Comparison of ENCODE assay signal across 22 mouse cellular contexts in the genomic region with DNA sequence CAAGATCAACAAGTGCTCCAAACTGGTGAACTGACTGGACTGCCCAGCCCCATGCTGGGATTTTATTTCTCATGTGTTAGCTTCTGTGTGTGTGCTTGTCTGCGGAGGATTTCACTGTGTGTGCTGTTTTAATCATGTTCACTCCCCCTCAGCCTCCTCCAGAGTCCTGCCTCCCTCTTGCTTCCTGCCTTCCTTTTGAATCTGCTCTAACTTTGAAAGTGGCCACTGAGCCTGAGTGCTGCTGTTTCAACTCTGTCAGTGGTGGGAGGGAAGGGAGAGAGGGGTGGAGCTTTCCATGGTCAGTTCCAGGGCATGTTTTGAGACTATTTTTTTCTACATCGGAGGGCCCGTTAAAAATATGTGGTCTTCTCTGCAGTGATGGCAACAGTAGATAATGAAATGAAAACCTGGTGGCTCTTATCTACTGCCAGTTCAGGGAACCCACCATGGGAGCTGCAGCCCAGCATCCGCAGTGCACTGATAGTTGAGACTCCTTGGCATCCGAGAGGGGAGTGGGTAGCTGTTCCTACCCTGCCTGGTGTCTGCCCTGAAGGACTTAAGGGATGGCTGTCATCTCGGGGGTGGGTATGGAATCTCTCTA.
DNase-seq lines count a peak whose midpoint lies in the region; ATAC-seq and TF ChIP-seq lines count a peak whose summit lies in the region.
"Had no signal": no experiment of that assay in that cellular context is flagged by ENCODE, and none has a peak within 500 bp of the region (broad histone marks: within the 10 kb centered on the region; RNA-seq: fewer than 3 reads in every experiment).

No protein-coding gene starts in this region.

- no peak for TF ChIP-seq EP300 in liver, postnatal 0 days (IDR thresholded peaks at IDR 0.05; ENCODE audit: low read depth)
- peak in 1 of 2 experiments; percentile 71; a peak in 2 of 4 replicates for TF ChIP-seq EP300 in MEL (IDR thresholded peaks at IDR 0.05; ENCODE audit: low read depth in 1 of 2, low read length in 2 of 2)

- H3K9me3 ChIP-seq in liver, postnatal 0 days (ENCODE audit: low read length) = no peaks in the 10 kb centered on the region
- H3K9me3 ChIP-seq in MEL (replicated peaks; ENCODE audit: insufficient read depth, low read length) = no peaks in the 10 kb centered on the region
- no peaks in the 10 kb centered on the region for H3K9me3 ChIP-seq in liver, embryonic 16.5 days (replicated peaks; ENCODE audit: control insufficient read depth, low read length)
- H3K9me3 ChIP-seq: hindbrain, embryonic 13.5 days; limb, embryonic 13.5 days; neural tube, embryonic 12.5 days had no signal

- no peak for TF ChIP-seq CTCF in liver, postnatal 0 days (IDR thresholded peaks at IDR 0.05; ENCODE audit: low read depth)
- no peak for TF ChIP-seq CTCF in MEL (IDR thresholded peaks at IDR 0.05 in 2 of 3, conservative IDR thresholded peaks at IDR 0.05 in 1 of 3; ENCODE audit: control insufficient read depth in 1 of 3, insufficient read depth in 1 of 3, low read depth in 2 of 3, low read length in 3 of 3, poor library complexity in 1 of 3, severe bottlenecking in 1 of 3)

- H3K36me3 ChIP-seq in liver, postnatal 0 days (replicated peaks; ENCODE audit: insufficient read depth, low read length) = 0 out of 2 replicates have a peak, but pooled peaks cover 3% of the 10 kb centered on the region
- peaks cover 0 to 36% of the 10 kb centered on the region in 2 experiments; a peak in 2 of 4 replicates for H3K36me3 ChIP-seq in MEL (ENCODE audit: control insufficient read depth in 1 of 2, insufficient read depth in 2 of 2, low read length in 2 of 2)
- H3K36me3 ChIP-seq in liver, embryonic 16.5 days (ENCODE audit: control insufficient read depth, insufficient read depth) = no peaks in the 10 kb centered on the region
- H3K36me3 ChIP-seq: limb, embryonic 13.5 days; neural tube, embryonic 12.5 days had no signal

- no peak overlapping the region for H3K27ac ChIP-seq in liver, postnatal 0 days (ENCODE audit: low read depth)
- H3K27ac ChIP-seq in MEL (ENCODE audit: control insufficient read depth, low read depth, low read length) = peak overlapping the region; percentile 64
- H3K27ac ChIP-seq in liver, embryonic 16.5 days (ENCODE audit: low read length) = peak overlapping the region; percentile 17; the same call in 1 of the 2 replicates
- H3K27ac ChIP-seq: hindbrain, embryonic 13.5 days; limb, embryonic 13.5 days; neural tube, embryonic 12.5 days; stomach, postnatal 0 days had no signal

- TF ChIP-seq RAD21 in MEL (IDR thresholded peaks at IDR 0.05; ENCODE audit: low read depth, low read length) = no peak

- H3K4me3 ChIP-seq in liver, postnatal 0 days (ENCODE audit: low read depth, low read length) = no peak overlapping the region
- peak overlapping the region; percentile 7 to 15 for H3K4me3 ChIP-seq in MEL (ENCODE audit: control insufficient read depth in 1 of 2, insufficient read depth in 1 of 2, low read depth in 2 of 2, low read length in 2 of 2)
- H3K4me3 ChIP-seq in liver, embryonic 16.5 days (ENCODE audit: low read depth, low read length) = no peak overlapping the region
- H3K4me3 ChIP-seq: hindbrain, embryonic 13.5 days; limb, embryonic 13.5 days; neural tube, embryonic 12.5 days had no signal

- no peaks in the 10 kb centered on the region for H3K27me3 ChIP-seq in liver, postnatal 0 days (ENCODE audit: insufficient read depth, low read length)
- H3K27me3 ChIP-seq in MEL (ENCODE audit: control insufficient read depth in 1 of 2, insufficient read depth in 2 of 2, low read length in 2 of 2) = no peaks in the 10 kb centered on the region
- H3K27me3 ChIP-seq in liver, embryonic 16.5 days (ENCODE audit: control insufficient read depth, insufficient read depth, low read depth, low read length) = no peaks in the 10 kb centered on the region
- H3K27me3 ChIP-seq: hindbrain, embryonic 13.5 days; limb, embryonic 13.5 days; neural tube, embryonic 12.5 days had no signal

- TF ChIP-seq POLR2A in MEL (IDR thresholded peaks at IDR 0.05; ENCODE audit: control insufficient read depth in 1 of 2, insufficient read depth in 1 of 2, low read depth in 1 of 2, low read length in 2 of 2, poor library complexity in 1 of 2) = 0 out of 4 replicates have a peak, but pooled peaks of 1 of the 2 experiments have one; percentile 27

- no peak for ATAC-seq in liver, postnatal 0 days
- no peak for ATAC-seq in liver, embryonic 16.5 days (ENCODE audit: low read depth)
- ATAC-seq: forebrain, embryonic 16.5 days; inflammation-experienced regulatory T-cells, adult 6 months had no signal

- H3K9ac ChIP-seq in liver, postnatal 0 days (replicated peaks) = no peak overlapping the region
- peak overlapping the region; percentile 42 for H3K9ac ChIP-seq in MEL (ENCODE audit: control insufficient read depth, low read depth, low read length, poor library complexity, severe bottlenecking)
- no peak overlapping the region for H3K9ac ChIP-seq in liver, embryonic 16.5 days (ENCODE audit: low read depth, low read length)
- H3K9ac ChIP-seq: hindbrain, embryonic 13.5 days; limb, embryonic 13.5 days; neural tube, embryonic 12.5 days had no signal

- DNase-seq in liver = peak; percentile 29
- DNase-seq in liver, postnatal 0 days = no peak
- peak; percentile 75 for DNase-seq in MEL (ENCODE audit: low read depth, low spot score)
- DNase-seq in induced T-regulatory cell, adult 2 months (ENCODE audit: low read depth) = peak; percentile 35
- DNase-seq in adrenal gland, adult 18-20 months (ENCODE audit: low spot score in 2 of 2) = no peak
- DNase-seq in embryo, embryonic 10 days (ENCODE audit: low spot score) = no peak
- DNase-seq: adrenal gland, adult 8-10 months; cerebellum, adult 18-20 months; cerebellum, postnatal 14 days; gastrocnemius, postnatal 36 days; kidney, adult 8-10 months; layer of hippocampus, adult 9-11 months; midbrain, embryonic 14.5 days; right cerebral cortex, postnatal 14 days; thymus, adult 2 months had no signal

- peaks cover 29% of the 10 kb centered on the region for H3K4me1 ChIP-seq in liver, postnatal 0 days (ENCODE audit: insufficient read depth)
- H3K4me1 ChIP-seq in MEL (ENCODE audit: control insufficient read depth in 1 of 2, insufficient read depth in 2 of 2, low read length in 2 of 2) = peaks cover 20 to 37% of the 10 kb centered on the region in 2 experiments
- H3K4me1 ChIP-seq in liver, embryonic 16.5 days (ENCODE audit: control insufficient read depth, low read depth, low read length) = peaks cover 46% of the 10 kb centered on the region
- H3K4me1 ChIP-seq: neural tube, embryonic 12.5 days had no signal

- no peak overlapping the region for H3K4me2 ChIP-seq in liver, postnatal 0 days (ENCODE audit: low read depth, low read length)
- H3K4me2 ChIP-seq in liver, embryonic 16.5 days (ENCODE audit: low read depth, low read length) = no peak overlapping the region
- H3K4me2 ChIP-seq: hindbrain, embryonic 13.5 days; limb, embryonic 13.5 days; neural tube, embryonic 12.5 days had no signal

- no peaks in the 10 kb centered on the region for H3K79me2 ChIP-seq in MEL (ENCODE audit: control insufficient read depth, insufficient read depth, low read length, poor library complexity)

- 42% methylated on average over 6 of the region's 6 CpGs for WGBS in liver, postnatal 0 days (ENCODE audit: insufficient replicate concordance)
- WGBS in liver, embryonic 16.5 days (ENCODE audit: insufficient replicate concordance) = 21% methylated on average over 6 of the region's 6 CpGs

TF ChIP-seq in MEL, 35 proteins besides CTCF, POLR2A, EP300 and RAD21:
- TF ChIP-seq GATA1 (IDR thresholded peaks at IDR 0.05; ENCODE audit: low read depth, low read length) (peak; percentile 89), UBTF (IDR thresholded peaks at IDR 0.05; ENCODE audit: borderline replicate concordance, insufficient read depth, low read depth, low read length) (no peak), MYB (IDR thresholded peaks at IDR 0.05; ENCODE audit: low read depth, low read length) (no peak), SMC3 (IDR thresholded peaks at IDR 0.05; ENCODE audit: low read depth, low read length) (no peak), E2F4 (IDR thresholded peaks at IDR 0.05; ENCODE audit: borderline replicate concordance, low read depth, low read length) (no peak), POLR2AphosphoS2 (IDR thresholded peaks at IDR 0.05; ENCODE audit: low read length) (no peak), TCF12 (IDR thresholded peaks at IDR 0.05; ENCODE audit: low read depth, low read length) (peak; percentile 71), RCOR1 (IDR thresholded peaks at IDR 0.05; ENCODE audit: low read depth, low read length) (peak; percentile 60), MXI1 (IDR thresholded peaks at IDR 0.05; ENCODE audit: low read depth, low read length) (0 out of 2 replicates have a peak, but pooled peaks have one; percentile 37), TAL1 (IDR thresholded peaks at IDR 0.05; ENCODE audit: low read length) (peak; percentile 52), MEF2A (IDR thresholded peaks at IDR 0.05; ENCODE audit: extremely low read depth, insufficient replicate concordance, low read depth, low read length, poor library complexity, severe bottlenecking) (no peak), NRF1 (IDR thresholded peaks at IDR 0.05; ENCODE audit: insufficient read depth, low read depth, low read length, poor library complexity, severe bottlenecking) (no peak), BHLHE40 (IDR thresholded peaks at IDR 0.05; ENCODE audit: borderline replicate concordance, low read depth, low read length) (0 out of 2 replicates have a peak, but pooled peaks have one; percentile 15), CHD2 (IDR thresholded peaks at IDR 0.05; ENCODE audit: low read length) (no peak), ZNF384 (IDR thresholded peaks at IDR 0.05; ENCODE audit: low read depth, low read length) (peak; percentile 89), ETS1 (IDR thresholded peaks at IDR 0.05; ENCODE audit: low read depth, low read length) (peak; percentile 67; the same call in 1 of the 2 replicates)

Comparison
In these comparisons a context has a peak if more than half of its experiments do, and no peak if none do; other contexts are left out.
1. DNase-seq: peak in liver (single experiment), MEL (single experiment) and induced T-regulatory cell, adult 2 months (single experiment); none in liver, postnatal 0 days (single experiment), adrenal gland, adult 18-20 months (0 of 2) and embryo, embryonic 10 days (single experiment).
2. H3K4me3 ChIP-seq: peak in MEL (2 of 2); none in liver, postnatal 0 days (single experiment) and liver, embryonic 16.5 days (single experiment).